Mouse (Mus musculus) heart, postnatal 0 days (tissue): Measurements from ENCODE around the gene S100a1.

Experiments used
- CTCF ChIP-seq: IDR thresholded peaks from 2 replicates; pipeline ENCODE4 v1.5.1; 2016; ENCODE audit warnings: antibody characterized with exemption, control low read depth, low read depth
- EP300 ChIP-seq: IDR thresholded peaks from 2 replicates; pipeline ENCODE4 v1.6.1; 2016; ENCODE audit warnings: antibody characterized with exemption, low read depth

- TF ChIP-seq CTCF (no peak), EP300 (no peak)
These were observed 48.4 kb downstream of the S100a1 start, which contains the start of gene Npr1 for GRCm38 (mm10) chr3:90465686-90466310.
